Mouse (Mus musculus) heart, embryonic 13.5 days (tissue): Measurements from ENCODE around the gene Sh3glb1. TPM values are rescaled to one million over a fixed set of nuclear protein-coding genes. Genes with fewer than 3 reads are reported as not detected.

Experiments used
- ATAC-seq: fragments of 200-750 bp; cut with Nextera tagmentation; 2 replicates; pipeline ENCODE4 v1.8.0; 2017; ENCODE audit warnings: moderate TSS enrichment; ENCODE audit not compliant: insufficient number of reproducible peaks, low FRiP score, low TSS enrichment; ENCODE audit errors: extremely low read depth
- H3K27ac ChIP-seq: fragments of 300-500 bp; sonication (generic); replicated peaks from 2 replicates; pipeline ENCODE4 v1.5.1; 2015; ENCODE audit warnings: moderate library complexity, mild to moderate bottlenecking, inconsistent platforms
- H3K27me3 ChIP-seq: fragments of 300-500 bp; sonication (generic); replicated peaks from 2 replicates; pipeline ENCODE4 v1.6.1; 2015; ENCODE audit warnings: mild to moderate bottlenecking, inconsistent platforms
- H3K36me3 ChIP-seq: fragments of 300-500 bp; sonication (generic); 2 replicates; pipeline ENCODE4 v1.6.1; 2015; ENCODE audit warnings: mild to moderate bottlenecking, inconsistent platforms
- H3K4me1 ChIP-seq: fragments of 300-500 bp; sonication (generic); 2 replicates; pipeline ENCODE4 v1.6.1; 2015; ENCODE audit warnings: inconsistent platforms
- H3K4me2 ChIP-seq: fragments of 300-500 bp; sonication (generic); 2 replicates; pipeline ENCODE4 v1.6.1; 2015; ENCODE audit warnings: inconsistent platforms, mild to moderate bottlenecking, moderate library complexity
- H3K4me3 ChIP-seq: fragments of 300-500 bp; sonication (generic); 2 replicates; pipeline ENCODE4 v1.5.1; 2015; ENCODE audit warnings: moderate library complexity, mild to moderate bottlenecking, inconsistent platforms
- H3K9ac ChIP-seq: fragments of 300-500 bp; sonication (generic); 2 replicates; pipeline ENCODE4 v1.6.1; 2015; ENCODE audit warnings: inconsistent platforms, mild to moderate bottlenecking, moderate library complexity
- H3K9me3 ChIP-seq: fragments of 300-500 bp; sonication (generic); 2 replicates; pipeline ENCODE4 v1.6.1; 2016; ENCODE audit warnings: inconsistent platforms
- WGBS: fragments of 180-500 bp; shearing (Covaris S2); methylation state at CpG from one replicate; pipeline ENCODE4 v1.1.7; 2015; ENCODE audit warnings: mixed read lengths; 5-methylcytosine and 5-hydroxymethylcytosine counted together
- polyA plus RNA-seq: library from polyadenylated mRNA; unstranded; fragments of >200 nt; fragmentation: Nextera tagmentation; extraction: Ambion mirVana; gene quantifications from 2 replicates; pipeline ENCODE4 v1.2.1, GENCODE M21; 2015

Sh3glb1 gene
- polyA plus RNA-seq, 1 experiment from 2014 or later = 124 TPM

- Histone ChIP-seq H3K4me2 (peak overlapping the region; percentile 44), H3K36me3 (peaks cover 38% of the 10 kb centered on the region), H3K27ac (peak overlapping the region; percentile 81), H3K4me1 (peaks cover 52% of the 10 kb centered on the region), H3K9ac (no peak overlapping the region), H3K4me3 (peak overlapping the region; percentile 4; the same call in 1 of the 2 replicates), H3K27me3 (no peaks in the 10 kb centered on the region), H3K9me3 (no peaks in the 10 kb centered on the region)
- WGBS = 40% methylated on average over 8 of the region's 8 CpGs
- ATAC-seq = no peak
Observed at GRCm38 (mm10) chr3:144714606-144715005, 5.5 kb downstream of the Sh3glb1 start.

- no peak overlapping the region for H3K4me3 ChIP-seq
- H3K9ac ChIP-seq = peak overlapping the region; percentile 44; the same call in 1 of the 2 replicates
- peaks cover 40% of the 10 kb centered on the region for H3K36me3 ChIP-seq
- no peaks in the 10 kb centered on the region for H3K27me3 ChIP-seq
- no peak overlapping the region for H3K4me2 ChIP-seq
- 47% methylated on average over 7 of the region's 7 CpGs for WGBS
- peaks cover 52% of the 10 kb centered on the region for H3K4me1 ChIP-seq
- peak; percentile 39; the same call in 1 of the 2 replicates for ATAC-seq
- peak overlapping the region; percentile 81 for H3K27ac ChIP-seq
- no peaks in the 10 kb centered on the region for H3K9me3 ChIP-seq
Observed at GRCm38 (mm10) chr3:144714126-144714525, 6.0 kb downstream of the Sh3glb1 start.

GRCm38 (mm10) chr3:144711607-144712206 is 8.4 kb downstream of the Sh3glb1 start:
- Histone ChIP-seq H3K36me3 (peaks cover 61% of the 10 kb centered on the region), H3K9ac (no peak overlapping the region), H3K27me3 (no peaks in the 10 kb centered on the region), H3K9me3 (no peaks in the 10 kb centered on the region), H3K27ac (no peak overlapping the region), H3K4me3 (no peak overlapping the region), H3K4me2 (no peak overlapping the region), H3K4me1 (peaks cover 34% of the 10 kb centered on the region)
- ATAC-seq = no peak
- WGBS = 75% methylated on average over 6 of the region's 6 CpGs

GRCm38 (mm10) chr3:144708612-144709011 is 11.5 kb downstream of the Sh3glb1 start:
- no peak for ATAC-seq
- no peak overlapping the region for H3K9ac ChIP-seq
- no peak overlapping the region for H3K4me2 ChIP-seq
- H3K4me1 ChIP-seq = peaks cover 6% of the 10 kb centered on the region
- WGBS = 81% methylated on average over 5 of the region's 5 CpGs
- no peaks in the 10 kb centered on the region for H3K9me3 ChIP-seq
- no peak overlapping the region for H3K27ac ChIP-seq
- no peak overlapping the region for H3K4me3 ChIP-seq
- H3K27me3 ChIP-seq = no peaks in the 10 kb centered on the region
- peaks cover 80% of the 10 kb centered on the region for H3K36me3 ChIP-seq

GRCm38 (mm10) chr3:144703959-144704358 is 16.2 kb downstream of the Sh3glb1 start:
- no peak overlapping the region for H3K9ac ChIP-seq
- ATAC-seq = no peak
- H3K4me2 ChIP-seq = no peak overlapping the region
- WGBS = 90% methylated on average over 6 of the region's 6 CpGs
- no peaks in the 10 kb centered on the region for H3K27me3 ChIP-seq
- peaks cover 73% of the 10 kb centered on the region for H3K36me3 ChIP-seq
- H3K4me3 ChIP-seq = no peak overlapping the region
- no peaks in the 10 kb centered on the region for H3K9me3 ChIP-seq
- H3K4me1 ChIP-seq = peaks cover 2% of the 10 kb centered on the region
- no peak overlapping the region for H3K27ac ChIP-seq

GRCm38 (mm10) chr3:144698790-144699433 is 21.2 kb downstream of the Sh3glb1 start:
- Histone ChIP-seq H3K9me3 (no peaks in the 10 kb centered on the region), H3K9ac (no peak overlapping the region), H3K4me1 (peaks cover 14% of the 10 kb centered on the region), H3K4me2 (no peak overlapping the region), H3K36me3 (peaks cover 86% of the 10 kb centered on the region), H3K27me3 (no peaks in the 10 kb centered on the region), H3K27ac (0 out of 2 replicates have a peak overlapping the region, but pooled peaks have one; percentile 24), H3K4me3 (no peak overlapping the region)
- WGBS = 59% methylated on average over 5 of the region's 5 CpGs
- no peak for ATAC-seq

GRCm38 (mm10) chr3:144697942-144698341 is 22.2 kb downstream of the Sh3glb1 start:
- Histone ChIP-seq H3K9ac (no peak overlapping the region), H3K27me3 (no peaks in the 10 kb centered on the region), H3K9me3 (no peaks in the 10 kb centered on the region), H3K4me2 (no peak overlapping the region), H3K4me1 (peaks cover 14% of the 10 kb centered on the region), H3K4me3 (no peak overlapping the region), H3K27ac (no peak overlapping the region), H3K36me3 (peaks cover 86% of the 10 kb centered on the region)
- ATAC-seq = no peak
- 67% methylated on average over 3 of the region's 3 CpGs for WGBS

- Histone ChIP-seq H3K36me3 (peaks cover 84% of the 10 kb centered on the region), H3K9ac (no peak overlapping the region), H3K4me3 (no peak overlapping the region), H3K27me3 (no peaks in the 10 kb centered on the region), H3K9me3 (no peaks in the 10 kb centered on the region), H3K27ac (no peak overlapping the region), H3K4me1 (peaks cover 14% of the 10 kb centered on the region), H3K4me2 (no peak overlapping the region)
- WGBS = 67% methylated on average over 5 of the region's 5 CpGs
- no peak for ATAC-seq
Observed at GRCm38 (mm10) chr3:144697154-144697553, 23.0 kb downstream of the Sh3glb1 start.

- Histone ChIP-seq H3K4me1 (peaks cover 14% of the 10 kb centered on the region), H3K27ac (no peak overlapping the region), H3K4me2 (no peak overlapping the region), H3K4me3 (no peak overlapping the region), H3K9ac (no peak overlapping the region), H3K36me3 (peaks cover 87% of the 10 kb centered on the region), H3K27me3 (no peaks in the 10 kb centered on the region), H3K9me3 (no peaks in the 10 kb centered on the region)
- ATAC-seq = no peak
- WGBS = 83% methylated on average over 7 of the region's 7 CpGs
Observed at GRCm38 (mm10) chr3:144694941-144695340, 25.2 kb downstream of the Sh3glb1 start.

GRCm38 (mm10) chr3:144694040-144694439 is 26.1 kb downstream of the Sh3glb1 start:
- 89% methylated on average over 10 of the region's 10 CpGs for WGBS
- no peaks in the 10 kb centered on the region for H3K9me3 ChIP-seq
- H3K4me2 ChIP-seq = no peak overlapping the region
- no peak overlapping the region for H3K4me3 ChIP-seq
- no peak for ATAC-seq
- no peaks in the 10 kb centered on the region for H3K27me3 ChIP-seq
- H3K27ac ChIP-seq = no peak overlapping the region
- peaks cover 90% of the 10 kb centered on the region for H3K36me3 ChIP-seq
- H3K4me1 ChIP-seq = peaks cover 18% of the 10 kb centered on the region
- H3K9ac ChIP-seq = no peak overlapping the region

- H3K9me3 ChIP-seq = no peaks in the 10 kb centered on the region
- no peak overlapping the region for H3K4me2 ChIP-seq
- no peak for ATAC-seq
- H3K4me3 ChIP-seq = no peak overlapping the region
- H3K27me3 ChIP-seq = no peaks in the 10 kb centered on the region
- 49% methylated on average over 3 of the region's 3 CpGs for WGBS
- no peak overlapping the region for H3K9ac ChIP-seq
- H3K4me1 ChIP-seq = peaks cover 5% of the 10 kb centered on the region; the same call in 1 of the 2 replicates
- H3K27ac ChIP-seq = no peak overlapping the region
- H3K36me3 ChIP-seq = peaks cover 84% of the 10 kb centered on the region
Observed at GRCm38 (mm10) chr3:144692052-144692451, 28.1 kb downstream of the Sh3glb1 start.

GRCm38 (mm10) chr3:144689236-144689635 is 30.9 kb downstream of the Sh3glb1 start:
- WGBS = 23% methylated on average over 11 of the region's 11 CpGs
- no peaks in the 10 kb centered on the region for H3K27me3 ChIP-seq
- ATAC-seq = peak; percentile 78; the same call in 1 of the 2 replicates
- H3K36me3 ChIP-seq = peaks cover 76% of the 10 kb centered on the region
- no peaks in the 10 kb centered on the region for H3K9me3 ChIP-seq
- H3K4me2 ChIP-seq = no peak overlapping the region
- H3K4me1 ChIP-seq = peaks cover 5% of the 10 kb centered on the region; the same call in 1 of the 2 replicates
- no peak overlapping the region for H3K9ac ChIP-seq
- H3K27ac ChIP-seq = no peak overlapping the region
- no peak overlapping the region for H3K4me3 ChIP-seq
